Mouse (Mus musculus) heart, embryonic 15.5 days (tissue): Measurements from ENCODE around the gene Hnrnpa1. TPM values are rescaled to one million over a fixed set of nuclear protein-coding genes. Genes with fewer than 3 reads are reported as not detected.
"Not testable (repeated sequence)": the region's sequence is repeated elsewhere in the genome, so short reads cannot be mapped to it uniquely, and the experiment has no call there.

Source experiments
- ATAC-seq: fragments of 200-750 bp; cut with Nextera tagmentation; replicated peaks from 2 replicates; pipeline ENCODE4 v1.8.0; 2017; ENCODE audit warnings: low read depth, moderate TSS enrichment; ENCODE audit not compliant: insufficient number of reproducible peaks, insufficient read depth, low FRiP score
- H3K27ac ChIP-seq: fragments of 300-500 bp; sonication (generic); 2 replicates; pipeline ENCODE4 v1.5.1; 2015; ENCODE audit warnings: mild to moderate bottlenecking, inconsistent platforms
- H3K27me3 ChIP-seq: fragments of 300-500 bp; sonication (generic); 2 replicates; pipeline ENCODE4 v1.6.1; 2015; ENCODE audit warnings: inconsistent platforms
- H3K36me3 ChIP-seq: fragments of 300-500 bp; sonication (generic); 2 replicates; pipeline ENCODE4 v1.6.1; 2015; ENCODE audit warnings: mild to moderate bottlenecking, inconsistent platforms
- H3K4me1 ChIP-seq: fragments of 300-500 bp; sonication (generic); replicated peaks from 2 replicates; pipeline ENCODE4 v1.6.1; 2015; ENCODE audit warnings: inconsistent platforms
- H3K4me2 ChIP-seq: fragments of 300-500 bp; sonication (generic); 2 replicates; pipeline ENCODE4 v1.6.1; 2015; ENCODE audit warnings: inconsistent platforms, mild to moderate bottlenecking, moderate library complexity
- H3K4me3 ChIP-seq: fragments of 300-500 bp; sonication (generic); 2 replicates; pipeline ENCODE4 v1.5.1; 2015; ENCODE audit warnings: mild to moderate bottlenecking, inconsistent platforms
- H3K9ac ChIP-seq: fragments of 300-500 bp; sonication (generic); 2 replicates; pipeline ENCODE4 v1.6.1; 2015; ENCODE audit warnings: mild to moderate bottlenecking, inconsistent platforms
- H3K9me3 ChIP-seq: fragments of 300-500 bp; sonication (generic); replicated peaks from 2 replicates; pipeline ENCODE4 v1.6.1; 2016; ENCODE audit warnings: inconsistent platforms
- WGBS: fragments of 180-500 bp; shearing (Covaris S2); methylation state at CpG from one replicate; pipeline ENCODE4 v1.1.7; 2015; ENCODE audit warnings: mixed read lengths; 5-methylcytosine and 5-hydroxymethylcytosine counted together
- polyA plus RNA-seq: library from polyadenylated mRNA; unstranded; fragments of >200 nt; fragmentation: Nextera tagmentation; extraction: Ambion mirVana; gene quantifications from 2 replicates; pipeline ENCODE4 v1.2.1, GENCODE M21; 2015

Gene Hnrnpa1
- polyA plus RNA-seq, 1 experiment from 2014 or later: 367 TPM

GRCm38 (mm10) chr15:103256210-103256986 is 16.2 kb downstream of the Hnrnpa1 start:
- Histone ChIP-seq H3K36me3 (no peaks in the 10 kb centered on the region), H3K4me2 (no peak overlapping the region), H3K4me3 (no peak overlapping the region), H3K27me3 (no peaks in the 10 kb centered on the region), H3K27ac (no peak overlapping the region), H3K9ac (no peak overlapping the region), H3K9me3 (no peaks in the 10 kb centered on the region), H3K4me1 (peaks cover 31% of the 10 kb centered on the region)
- 89% methylated on average over 6 of the region's 6 CpGs for WGBS
- no peak for ATAC-seq

- ATAC-seq: peak; percentile 87
- Histone ChIP-seq H3K27ac (peak within 1 kb of the TSS; percentile 51), H3K9ac (peak within 1 kb of the TSS; percentile 49), H3K27me3 (no peaks in the 10 kb centered on the region), H3K4me3 (peak within 1 kb of the TSS; percentile 42), H3K4me2 (peak within 1 kb of the TSS; percentile 75), H3K4me1 (peaks cover 29% of the 10 kb centered on the region), H3K36me3 (no peaks in the 10 kb centered on the region), H3K9me3 (no peaks in the 10 kb centered on the region)
- 9% methylated on average over 15 of the region's 15 CpGs for WGBS
Observed at GRCm38 (mm10) chr15:103257790-103258728, 17.8 kb downstream of the Hnrnpa1 start, which contains the start of gene Nfe2. Nfe2 (minus strand) TSS chr15:103258403.

DNA sequence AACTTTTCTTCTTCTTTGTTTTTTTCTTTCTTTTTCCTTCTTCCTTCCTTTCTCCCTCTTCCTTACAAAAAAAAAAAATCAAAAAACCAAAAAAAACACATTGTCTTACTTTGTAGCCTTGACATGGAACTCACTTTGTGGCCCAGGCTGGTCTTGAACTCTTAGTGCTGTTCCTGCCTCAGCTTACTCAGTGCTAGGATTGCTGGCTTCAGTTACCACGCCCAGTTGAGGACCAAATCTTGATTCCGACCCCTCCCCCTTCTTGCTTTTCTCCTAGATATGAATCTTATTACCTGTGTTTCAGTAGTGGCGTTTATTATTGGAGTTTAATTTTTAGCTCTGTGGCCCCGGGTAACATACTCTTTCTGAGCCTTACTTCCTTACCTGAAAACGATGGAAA is 18.9 kb downstream of the Hnrnpa1 start:
- no peak overlapping the region for H3K9ac ChIP-seq
- no peaks in the 10 kb centered on the region for H3K36me3 ChIP-seq
- H3K4me1 ChIP-seq: peaks cover 29% of the 10 kb centered on the region
- 80% methylated on average over 5 of the region's 5 CpGs for WGBS
- no peaks in the 10 kb centered on the region for H3K9me3 ChIP-seq
- peak overlapping the region; percentile 75; the same call in 1 of the 2 replicates for H3K4me2 ChIP-seq
- H3K27me3 ChIP-seq: no peaks in the 10 kb centered on the region
- H3K4me3 ChIP-seq: no peak overlapping the region
- no peak overlapping the region for H3K27ac ChIP-seq
- ATAC-seq: no peak

GRCm38 (mm10) chr15:103259989-103260388 is 19.8 kb downstream of the Hnrnpa1 start:
- no peak overlapping the region for H3K9ac ChIP-seq
- no peak overlapping the region for H3K4me3 ChIP-seq
- H3K4me2 ChIP-seq: no peak overlapping the region
- H3K36me3 ChIP-seq: no peaks in the 10 kb centered on the region
- peaks cover 25% of the 10 kb centered on the region for H3K4me1 ChIP-seq
- 15% methylated on average over 1 of the region's 1 CpGs for WGBS
- no peak for ATAC-seq
- H3K9me3 ChIP-seq: no peaks in the 10 kb centered on the region
- H3K27ac ChIP-seq: peak overlapping the region; percentile 2; the same call in 1 of the 2 replicates
- H3K27me3 ChIP-seq: no peaks in the 10 kb centered on the region

- peaks cover 4% of the 10 kb centered on the region; the same call in 1 of the 2 replicates for H3K4me1 ChIP-seq
- H3K27me3 ChIP-seq: no peaks in the 10 kb centered on the region
- H3K9ac ChIP-seq: no peak overlapping the region
- no peaks in the 10 kb centered on the region for H3K9me3 ChIP-seq
- H3K4me3 ChIP-seq: no peak overlapping the region
- no peak overlapping the region for H3K4me2 ChIP-seq
- no peaks in the 10 kb centered on the region for H3K36me3 ChIP-seq
- no peak overlapping the region for H3K27ac ChIP-seq
- no peak for ATAC-seq
- WGBS: 79% methylated on average over 2 of the region's 2 CpGs
Observed at GRCm38 (mm10) chr15:103264794-103265193, 24.6 kb downstream of the Hnrnpa1 start.

DNA sequence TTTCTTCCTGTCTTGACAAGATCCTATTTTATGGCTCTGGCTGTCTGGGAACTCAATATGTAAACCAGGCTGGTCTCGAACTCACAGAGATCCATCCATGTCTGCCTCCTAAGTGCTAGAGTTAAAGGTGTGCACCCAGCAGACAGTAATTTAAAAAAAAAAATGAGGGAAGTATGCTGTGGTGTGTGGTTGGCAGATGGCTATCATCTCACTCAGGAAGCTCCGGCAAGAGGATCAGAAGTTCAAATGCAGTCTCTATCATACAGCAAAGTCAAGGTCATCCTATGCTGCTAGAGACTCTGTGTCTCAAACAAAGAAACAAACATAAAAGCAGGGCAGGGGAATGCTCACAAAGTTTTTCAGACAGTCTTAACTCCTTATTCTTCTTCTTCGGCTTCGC is 28.7 kb downstream of the Hnrnpa1 start:
- Histone ChIP-seq H3K9me3 (no peaks in the 10 kb centered on the region), H3K27ac (no peak overlapping the region), H3K4me2 (no peak overlapping the region), H3K36me3 (no peaks in the 10 kb centered on the region), H3K4me3 (no peak overlapping the region), H3K4me1 (peaks cover 5% of the 10 kb centered on the region), H3K9ac (no peak overlapping the region), H3K27me3 (no peaks in the 10 kb centered on the region)
- 65% methylated on average over 4 of the region's 4 CpGs for WGBS
- no peak for ATAC-seq

DNA sequence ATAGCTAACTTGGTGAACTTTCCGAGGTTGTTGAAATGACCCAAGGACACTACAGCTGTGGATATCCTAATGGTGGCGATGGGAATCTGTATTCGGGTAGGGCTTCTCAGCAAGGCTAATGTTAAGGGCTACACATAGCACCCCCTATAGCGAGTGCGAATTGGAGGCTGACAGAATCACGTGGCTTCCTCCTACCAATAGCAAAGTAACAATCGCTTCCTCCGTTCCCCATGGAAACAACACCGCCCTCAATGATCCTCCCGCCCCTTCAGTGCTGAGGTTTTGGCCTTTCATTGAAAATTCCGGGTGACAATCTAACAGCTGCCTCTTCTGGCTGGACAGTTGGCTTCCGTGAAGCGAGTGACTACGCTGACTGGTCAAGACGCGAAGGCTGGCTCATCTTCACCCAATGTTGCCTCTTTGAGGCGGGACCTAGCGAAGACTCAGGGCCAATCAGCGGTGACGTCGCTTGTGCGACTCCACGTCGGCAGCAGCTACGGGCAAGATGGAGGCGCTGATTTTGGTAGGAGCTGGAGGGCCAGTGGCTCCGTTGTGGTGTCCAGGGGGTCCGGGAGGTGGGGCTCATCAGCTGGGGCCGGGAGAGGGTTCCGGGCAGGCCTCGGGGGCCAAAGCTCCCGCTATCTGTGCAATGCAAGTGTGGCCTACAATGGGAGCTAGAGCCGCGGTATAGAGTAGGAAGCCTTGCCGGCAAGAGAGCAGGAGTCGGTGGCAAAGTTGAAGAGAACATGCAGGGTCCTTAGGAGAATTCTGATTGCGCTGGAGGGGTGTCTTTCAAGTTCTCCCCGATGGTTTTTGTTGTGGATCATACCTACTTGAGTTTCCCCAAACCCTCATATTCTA is 32.4 kb downstream of the Hnrnpa1 start, which contains the start of gene Copz1:
TSS of gene Copz1 (plus strand) at position 296 of the 861 bp plus-strand sequence.
- peak within 1 kb of the TSS; percentile 69 for H3K4me2 ChIP-seq
- H3K9ac ChIP-seq: peak within 1 kb of the TSS; percentile 90
- H3K36me3 ChIP-seq: no peaks in the 10 kb centered on the region
- ATAC-seq: peak; percentile 100
- no peaks in the 10 kb centered on the region for H3K27me3 ChIP-seq
- peaks cover 13% of the 10 kb centered on the region for H3K4me1 ChIP-seq
- under 1% methylated on average over 38 of the region's 38 CpGs for WGBS
- H3K9me3 ChIP-seq: no peaks in the 10 kb centered on the region
- peak within 1 kb of the TSS; percentile 71 for H3K27ac ChIP-seq
- H3K4me3 ChIP-seq: peak within 1 kb of the TSS; percentile 84

DNA sequence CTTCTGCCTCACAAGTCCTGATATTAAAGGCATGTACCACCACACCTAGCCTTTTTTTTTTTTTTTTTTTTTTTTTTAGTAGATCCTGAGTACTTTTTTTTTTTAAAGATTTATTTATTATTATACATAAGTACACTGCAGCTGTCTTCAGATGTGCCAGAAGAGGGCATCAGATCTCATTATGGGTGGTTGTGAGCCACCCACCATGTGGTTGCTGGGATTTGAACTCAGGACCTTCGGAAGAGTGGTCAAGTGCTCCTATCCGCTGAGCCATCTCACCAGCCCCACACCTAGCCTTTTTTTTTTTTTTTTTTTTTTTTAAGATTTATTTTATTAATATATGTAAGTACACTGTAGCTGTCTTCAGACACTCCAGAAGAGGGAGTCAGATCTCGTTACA is 35.7 kb downstream of the Hnrnpa1 start:
- H3K27me3 ChIP-seq, H3K27ac ChIP-seq, H3K9ac ChIP-seq, H3K4me2 ChIP-seq, H3K9me3 ChIP-seq, H3K36me3 ChIP-seq, ATAC-seq, H3K4me3 ChIP-seq: not testable (repeated sequence)
- peaks cover 13% of the 10 kb centered on the region for H3K4me1 ChIP-seq
- 92% methylated on average over 3 of the region's 3 CpGs for WGBS

- Histone ChIP-seq H3K36me3 (no peaks in the 10 kb centered on the region), H3K9ac (no peak overlapping the region), H3K4me2 (no peak overlapping the region), H3K4me1 (peaks cover 13% of the 10 kb centered on the region), H3K27me3 (no peaks in the 10 kb centered on the region), H3K27ac (no peak overlapping the region), H3K9me3 (no peaks in the 10 kb centered on the region), H3K4me3 (no peak overlapping the region)
- 67% methylated on average over 7 of the region's 7 CpGs for WGBS
- ATAC-seq: no peak
Observed at GRCm38 (mm10) chr15:103277949-103278348, 37.7 kb downstream of the Hnrnpa1 start.

DNA sequence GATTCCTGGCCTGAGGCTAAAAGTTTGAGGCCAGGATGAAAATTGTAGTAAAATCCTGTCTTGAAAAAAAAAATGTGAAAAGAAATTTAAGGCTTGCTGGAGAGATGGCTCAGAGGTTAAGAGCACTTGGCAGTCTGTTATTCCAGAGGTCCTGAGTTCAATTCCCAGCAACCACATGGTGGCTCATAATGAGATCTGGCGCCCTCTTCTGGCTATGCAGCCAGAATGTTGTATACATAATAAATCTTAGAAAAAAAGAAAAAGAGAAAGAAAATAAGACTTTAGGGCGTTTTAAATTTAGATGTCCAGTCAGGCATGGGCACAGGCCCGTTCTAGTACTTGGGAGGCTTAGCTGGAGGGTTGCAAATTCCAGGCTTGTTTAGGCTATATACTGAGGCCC is 39.5 kb downstream of the Hnrnpa1 start:
- H3K9ac ChIP-seq: no peak overlapping the region
- WGBS: 59% methylated on average over 3 of the region's 3 CpGs
- H3K4me2 ChIP-seq: no peak overlapping the region
- H3K36me3 ChIP-seq: no peaks in the 10 kb centered on the region
- H3K4me1 ChIP-seq: peaks cover 4% of the 10 kb centered on the region
- no peak for ATAC-seq
- H3K9me3 ChIP-seq: no peaks in the 10 kb centered on the region
- no peaks in the 10 kb centered on the region for H3K27me3 ChIP-seq
- H3K4me3 ChIP-seq: no peak overlapping the region
- no peak overlapping the region for H3K27ac ChIP-seq
